Mouse (Mus musculus) R1 (cell line): Measurements from ENCODE around the gene Mbnl2.
A peak's percentile ranks its signal among the peaks of the same experiment; 100 is the strongest.

Experiments
- DNase-seq: peaks from one replicate; pipeline ENCODE4 v3.0.0-alpha.2; 2018; ENCODE audit warnings: low read depth, low spot score

Mbnl2 gene

GRCm38 (mm10) chr14:120275246-120276238 lies at the start of gene Mbnl2:
Gene Mbnl2 (plus strand): TSS chr14:120275669.
- DNase-seq: peak; percentile 94

- DNase-seq: no peak
These were observed 43.4 kb upstream of the Mbnl2 start for GRCm38 (mm10) chr14:120232076-120232496.

- no peak for DNase-seq
These were observed 39.9 kb upstream of the Mbnl2 start for GRCm38 (mm10) chr14:120235610-120236009.

GRCm38 (mm10) chr14:120238501-120238900 lies 37.0 kb upstream of the Mbnl2 start:
- DNase-seq: no peak

GRCm38 (mm10) chr14:120240209-120240608 lies 35.3 kb upstream of the Mbnl2 start:
- no peak for DNase-seq

GRCm38 (mm10) chr14:120242711-120243110 lies 32.8 kb upstream of the Mbnl2 start:
- DNase-seq: peak; percentile 77

- DNase-seq: peak; percentile 92
These were observed 30.3 kb upstream of the Mbnl2 start for GRCm38 (mm10) chr14:120245081-120245705.

GRCm38 (mm10) chr14:120253331-120253730 lies 22.1 kb upstream of the Mbnl2 start:
- no peak for DNase-seq

GRCm38 (mm10) chr14:120256146-120256545 lies 19.3 kb upstream of the Mbnl2 start:
- DNase-seq: peak; percentile 63

GRCm38 (mm10) chr14:120256623-120257384 lies 18.7 kb upstream of the Mbnl2 start:
- DNase-seq: no peak

GRCm38 (mm10) chr14:120257483-120257882 lies 18.0 kb upstream of the Mbnl2 start:
- no peak for DNase-seq

- DNase-seq: peak; percentile 25
These were observed 16.0 kb upstream of the Mbnl2 start for GRCm38 (mm10) chr14:120259426-120259825.

GRCm38 (mm10) chr14:120261606-120262005 lies 13.9 kb upstream of the Mbnl2 start:
- DNase-seq: no peak

GRCm38 (mm10) chr14:120262660-120263379 lies 12.6 kb upstream of the Mbnl2 start:
- no peak for DNase-seq

- peak; percentile 37 for DNase-seq
These were observed 11.9 kb upstream of the Mbnl2 start for GRCm38 (mm10) chr14:120263380-120264135.

GRCm38 (mm10) chr14:120265886-120266285 lies 9.6 kb upstream of the Mbnl2 start:
- DNase-seq: no peak

- no peak for DNase-seq
These were observed 8.3 kb upstream of the Mbnl2 start for GRCm38 (mm10) chr14:120267130-120267529.

GRCm38 (mm10) chr14:120270031-120270430 lies 5.4 kb upstream of the Mbnl2 start:
- DNase-seq: no peak

- no peak for DNase-seq
These were observed 4.8 kb upstream of the Mbnl2 start for GRCm38 (mm10) chr14:120270633-120271032.

- no peak for DNase-seq
These were observed 4.4 kb upstream of the Mbnl2 start for GRCm38 (mm10) chr14:120271096-120271495.
